Mouse (Mus musculus): ENCODE data around the gene Ehd2.

The Ehd2 gene

DNA sequence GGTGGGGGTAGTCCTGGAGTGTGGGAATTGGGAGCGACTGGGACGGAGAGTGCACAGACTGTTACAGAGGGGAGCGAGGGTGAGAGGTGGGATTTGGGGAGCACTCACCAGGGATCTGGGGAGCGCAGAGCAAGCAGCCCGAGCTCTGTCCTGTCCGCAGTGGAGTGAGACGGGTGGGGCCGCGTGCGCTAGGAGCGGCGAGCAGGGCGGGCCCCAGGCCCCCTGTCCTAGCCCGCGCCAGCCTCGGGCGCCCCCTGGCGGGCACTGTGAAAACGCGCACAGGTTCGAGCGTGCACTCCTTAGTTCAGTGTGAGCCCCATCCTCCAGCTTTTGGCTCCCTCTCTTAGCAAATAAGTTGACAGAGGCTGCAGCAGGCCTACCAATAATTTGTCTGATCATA, at the start of gene Ehd2:
Gene Ehd2 (minus strand): TSS at position 256 of the 400 bp plus-strand sequence.
- peak; percentile 86 for DNase-seq (ENCODE audit: low spot score)

DNA sequence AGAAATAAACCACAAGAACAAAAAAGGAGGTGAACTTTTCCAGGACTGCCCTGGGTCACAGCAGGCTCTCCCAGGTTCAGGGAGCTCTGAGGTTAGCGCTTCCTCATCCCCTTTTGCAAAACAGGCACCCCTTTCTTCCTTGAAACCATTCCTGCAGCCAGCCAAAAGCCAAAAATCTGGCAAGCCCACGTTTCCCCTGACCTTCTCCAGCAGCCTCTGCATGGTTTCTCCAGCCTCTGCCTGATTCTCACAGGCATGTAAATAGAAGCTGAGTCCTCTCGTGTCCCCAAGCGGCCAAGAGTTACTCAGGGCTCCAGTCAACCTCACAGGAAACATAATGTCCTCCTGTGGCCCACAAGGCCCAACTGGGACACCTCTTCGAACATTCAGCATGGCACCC, 48.0 kb upstream of the Ehd2 start:
- DNase-seq (ENCODE audit: low spot score), result no peak

DNA sequence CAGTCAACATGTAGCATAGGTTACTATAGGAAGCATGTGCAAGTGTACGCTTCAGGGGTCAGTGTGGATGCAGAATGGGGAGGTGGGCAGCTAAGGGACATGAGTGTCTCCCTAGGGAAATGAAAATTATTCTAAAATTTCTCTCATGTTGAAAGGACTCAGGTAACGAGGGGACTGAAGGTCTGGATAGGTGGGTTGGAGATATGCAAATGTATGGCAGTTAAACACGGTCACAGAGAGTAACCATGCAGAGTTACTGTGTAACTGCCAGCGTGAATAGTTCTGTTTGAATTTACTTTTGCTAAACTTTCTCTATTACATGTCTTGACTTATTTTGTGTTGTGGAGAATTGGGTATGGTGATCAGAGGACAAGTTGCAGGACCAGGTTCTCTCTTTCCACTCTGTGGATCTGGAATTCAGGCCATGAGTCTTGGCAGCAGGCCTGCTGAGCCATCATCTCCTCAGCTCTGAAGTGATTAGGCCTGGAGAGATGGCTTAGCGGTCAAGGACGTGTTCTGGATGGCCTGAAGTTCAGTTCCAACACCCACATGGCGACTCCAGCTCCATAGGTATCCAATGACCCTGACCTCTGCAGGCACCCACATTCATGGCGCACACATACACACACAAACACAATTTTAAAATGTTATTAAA, 47.3 kb upstream of the Ehd2 start:
- no peak for DNase-seq (ENCODE audit: low spot score)

DNA sequence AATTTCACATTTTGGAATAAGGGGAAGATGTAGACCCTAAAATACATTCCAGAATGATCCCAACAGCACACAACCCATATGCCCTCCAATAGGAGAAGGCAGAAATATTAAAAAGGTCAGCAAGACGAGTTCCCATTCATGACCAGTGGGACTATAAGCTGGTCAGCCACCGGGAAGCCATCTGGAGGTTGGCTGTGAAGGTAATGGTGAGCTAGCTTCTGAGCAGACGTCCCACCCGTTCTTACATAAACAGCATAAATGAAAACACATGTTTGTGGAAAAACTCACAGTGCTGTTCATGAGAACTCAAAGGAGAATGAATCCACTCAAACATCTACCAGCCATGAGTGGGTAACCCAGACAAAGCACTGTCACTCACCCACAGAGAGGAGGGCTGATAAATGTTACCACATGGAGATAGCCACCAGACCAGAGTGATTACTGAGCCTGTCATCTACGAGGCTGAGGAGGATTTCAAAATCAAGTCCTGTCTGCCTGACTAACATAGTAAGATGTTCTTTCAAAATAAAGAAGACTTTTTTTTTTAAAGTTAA, 46.4 kb upstream of the Ehd2 start:
- DNase-seq (ENCODE audit: low spot score), result no peak

DNA sequence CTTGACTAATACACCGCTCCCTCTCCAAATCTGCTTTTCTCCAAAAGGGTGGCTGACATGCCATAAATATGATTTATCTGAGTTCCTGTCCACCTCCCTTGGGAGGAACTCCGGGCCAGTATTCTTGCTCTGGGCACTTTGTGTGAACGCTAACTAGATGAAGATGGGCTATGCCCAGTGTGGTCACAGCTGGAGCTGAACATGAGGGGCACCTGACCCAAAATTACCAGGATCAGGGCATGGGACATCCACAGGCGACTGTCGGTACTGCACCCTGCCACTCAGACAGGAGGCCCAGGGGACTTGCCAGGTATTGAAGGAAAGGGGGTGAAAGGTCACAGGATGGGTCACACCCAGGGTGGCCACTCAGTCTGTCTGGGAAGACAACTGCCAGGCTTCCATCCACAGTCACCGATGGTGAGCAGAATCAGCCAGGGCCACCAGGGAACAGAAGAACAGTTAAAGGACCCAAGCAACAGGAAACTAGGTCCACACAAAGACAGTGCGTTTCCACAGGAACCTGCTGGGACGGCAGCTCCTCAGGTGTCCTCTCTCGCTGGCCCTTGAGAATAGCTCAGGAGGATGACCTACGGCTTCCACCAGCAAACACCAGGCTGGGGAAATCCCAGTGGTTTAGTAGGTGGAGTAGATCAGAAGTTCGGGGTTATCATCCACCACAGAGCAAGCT, 45.4 kb upstream of the Ehd2 start:
- DNase-seq (ENCODE audit: low spot score), result peak; percentile 52

DNA sequence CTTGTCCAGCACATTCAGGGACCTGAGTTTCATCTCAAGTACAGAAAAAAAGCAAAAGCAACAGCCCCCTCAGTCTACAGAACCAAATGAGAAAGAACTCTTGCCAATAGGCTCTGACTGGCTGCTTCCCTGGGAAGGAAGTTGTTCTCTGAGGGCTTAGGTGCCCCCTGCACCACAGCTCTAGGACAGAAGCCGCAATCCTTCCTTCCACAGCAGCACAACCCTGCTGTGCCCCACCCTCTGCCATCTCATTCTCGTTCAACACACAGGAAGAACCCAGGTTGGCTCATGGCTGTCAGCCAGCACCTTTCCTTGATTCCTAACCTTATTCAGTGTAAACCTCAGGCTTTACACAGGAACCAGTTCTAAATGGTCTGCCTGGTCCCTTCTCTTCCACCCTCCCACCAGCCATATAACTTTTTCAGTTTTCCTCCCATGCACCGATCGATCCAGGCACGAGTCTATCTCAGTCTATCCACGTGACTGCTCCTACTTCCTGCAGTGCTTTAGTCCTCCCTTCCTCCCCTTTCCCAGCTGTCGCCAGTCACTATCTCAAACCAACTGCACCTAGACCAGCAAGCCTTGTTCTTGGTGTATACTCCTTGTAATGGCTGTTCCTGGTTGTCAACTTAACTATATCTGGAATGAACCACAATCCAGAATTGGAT, 44.2 kb upstream of the Ehd2 start:
- no peak for DNase-seq (ENCODE audit: low spot score)

DNA sequence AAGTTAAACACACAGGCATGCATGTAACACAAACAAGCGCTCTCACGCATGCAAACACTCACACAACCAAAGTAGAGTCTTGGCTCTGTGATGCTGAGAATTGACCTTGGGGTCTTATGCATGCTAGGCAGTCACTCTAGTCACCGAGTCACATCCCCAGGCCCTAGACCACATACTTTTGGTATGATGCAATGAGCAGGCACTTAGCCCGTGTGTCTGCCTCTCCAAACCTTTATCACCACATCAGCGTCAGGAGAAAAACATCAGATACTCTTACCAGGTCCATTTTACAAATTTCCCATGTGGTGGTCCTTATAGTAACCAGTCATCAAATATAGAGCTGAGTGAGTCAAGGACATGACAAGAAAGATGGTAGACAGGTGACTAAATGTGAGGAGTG, 43.3 kb upstream of the Ehd2 start:
- DNase-seq (ENCODE audit: low spot score), result no peak

DNA sequence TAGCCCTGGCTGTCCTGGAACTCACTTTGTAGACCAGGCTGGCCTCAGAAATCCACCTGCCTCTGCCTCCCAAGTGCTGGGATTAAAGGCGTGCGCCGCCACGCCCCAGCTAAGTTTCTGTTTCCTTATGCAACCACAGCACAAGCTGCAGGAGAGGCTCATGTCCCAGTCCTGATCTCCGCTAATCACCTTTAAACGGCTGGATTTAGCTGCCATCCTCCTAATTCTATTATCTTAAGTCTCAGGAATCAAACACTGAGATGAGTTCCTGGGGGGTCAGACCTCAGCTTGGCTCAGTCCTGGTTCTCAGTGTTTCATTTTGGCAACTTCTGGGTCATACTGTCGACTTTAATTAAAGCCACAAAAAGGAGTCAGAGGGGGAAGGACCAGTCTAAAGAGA, 42.3 kb upstream of the Ehd2 start:
- peak; percentile 25 for DNase-seq (ENCODE audit: low spot score)

DNA sequence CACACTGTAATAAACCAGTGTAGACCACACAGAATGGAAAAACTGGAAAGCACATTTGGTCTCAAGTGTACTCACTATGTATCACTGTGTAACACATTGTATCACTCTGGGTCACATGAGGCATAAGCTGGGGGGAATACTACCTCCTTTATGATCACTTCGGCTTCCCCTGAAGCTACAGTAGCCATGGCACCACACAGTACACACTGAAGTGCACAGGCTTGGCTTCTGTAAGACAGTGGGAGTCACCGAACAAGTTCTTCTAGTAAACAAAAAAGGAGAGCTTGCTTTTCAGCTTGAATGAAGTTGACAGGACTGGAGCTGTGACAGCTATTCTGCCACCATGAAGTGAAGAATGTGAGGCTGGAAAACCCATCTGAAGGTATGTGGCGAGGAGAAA, 37.7 kb upstream of the Ehd2 start:
- DNase-seq (ENCODE audit: low spot score), result no peak

DNA sequence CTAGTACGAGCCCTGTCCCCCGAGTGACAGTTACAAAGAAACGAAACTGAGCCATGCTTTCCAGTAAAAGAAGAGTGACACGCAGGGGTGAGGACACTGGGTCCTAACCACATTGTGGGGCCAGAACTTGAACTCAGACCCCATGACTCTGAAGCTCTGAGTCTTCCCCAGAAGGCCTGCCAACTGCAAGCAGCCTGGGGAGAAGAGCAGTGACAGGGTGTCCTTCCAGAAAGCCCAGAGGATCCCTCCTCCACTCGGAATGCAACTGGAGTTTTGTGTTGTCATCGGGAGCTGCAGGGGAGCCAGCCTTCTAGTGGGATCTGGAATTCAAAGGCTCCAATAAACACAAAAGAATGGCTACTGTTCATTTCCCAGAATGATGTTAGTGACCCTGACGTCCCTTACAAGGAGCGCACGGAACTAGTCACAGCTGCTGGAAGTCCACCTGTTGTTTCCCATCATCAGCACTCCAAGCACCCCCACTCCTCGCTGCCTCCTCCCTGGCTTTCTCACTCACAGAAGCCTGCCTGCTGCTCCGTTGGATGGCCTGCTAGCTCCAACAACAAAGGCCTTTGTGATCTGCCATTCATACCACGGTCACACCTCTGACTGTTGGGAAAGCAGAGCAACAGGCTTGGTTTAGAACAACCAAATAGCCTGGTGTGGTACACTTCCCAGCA, 37.0 kb upstream of the Ehd2 start:
- DNase-seq (ENCODE audit: low spot score), result peak; percentile 49

DNA sequence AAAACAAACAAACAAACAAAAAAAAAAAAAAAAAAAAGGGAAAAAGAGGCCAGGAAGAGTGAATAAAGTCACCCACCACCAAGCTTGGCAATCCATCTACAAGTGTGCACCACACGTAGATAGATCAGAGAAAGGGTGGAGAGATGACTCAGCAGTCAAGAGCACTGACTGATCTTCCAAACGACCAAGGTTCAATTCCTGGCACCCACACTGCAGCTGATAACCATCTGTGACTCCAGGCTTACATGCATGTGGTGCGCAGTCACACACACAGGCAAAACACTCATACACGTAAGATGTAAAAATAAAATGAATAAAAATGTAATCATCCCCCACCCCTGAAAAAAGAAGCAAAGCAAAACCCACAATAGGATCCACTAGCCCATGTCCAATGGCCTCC, 35.7 kb upstream of the Ehd2 start:
- DNase-seq (ENCODE audit: low spot score), result no peak

DNA sequence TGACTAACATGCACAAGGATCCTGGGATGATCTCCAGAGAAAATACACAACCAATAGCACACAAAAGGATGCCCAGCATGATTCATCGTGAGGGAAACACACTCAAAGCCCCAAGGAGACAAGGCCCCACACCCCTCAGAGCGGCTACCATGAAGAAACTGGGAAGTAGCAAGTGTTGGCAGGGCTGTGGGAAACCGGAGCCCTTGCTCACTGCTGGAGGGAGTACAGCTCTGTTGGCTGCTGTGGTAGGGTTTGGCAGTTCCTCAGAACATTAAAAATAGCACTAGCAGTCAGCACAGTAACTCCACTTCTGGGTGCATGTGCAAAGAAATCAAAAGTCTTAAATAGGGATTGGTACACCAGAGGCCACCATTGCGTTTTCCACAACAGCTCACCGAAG, 34.8 kb upstream of the Ehd2 start:
- DNase-seq (ENCODE audit: low spot score), result no peak

DNA sequence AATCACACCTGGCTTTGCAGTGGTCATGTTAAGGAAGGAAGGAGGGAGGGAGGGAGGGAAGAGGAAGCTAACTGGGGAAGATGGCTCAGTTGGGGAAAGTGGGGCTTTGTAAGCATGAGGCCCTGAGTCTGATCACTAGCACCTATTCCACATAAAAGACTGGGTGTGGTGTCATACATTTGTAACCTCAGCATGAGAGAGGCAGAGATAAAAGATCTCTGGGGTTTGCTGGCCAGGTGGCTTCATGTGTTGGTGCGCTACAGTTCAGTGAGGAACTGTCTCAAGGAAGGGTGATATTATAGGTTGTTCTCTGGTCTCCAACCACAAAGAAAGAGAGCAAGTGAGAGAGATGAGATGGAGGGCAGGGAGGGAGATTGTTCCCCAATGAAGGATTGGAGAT, 34.3 kb upstream of the Ehd2 start:
- DNase-seq (ENCODE audit: low spot score), result no peak

DNA sequence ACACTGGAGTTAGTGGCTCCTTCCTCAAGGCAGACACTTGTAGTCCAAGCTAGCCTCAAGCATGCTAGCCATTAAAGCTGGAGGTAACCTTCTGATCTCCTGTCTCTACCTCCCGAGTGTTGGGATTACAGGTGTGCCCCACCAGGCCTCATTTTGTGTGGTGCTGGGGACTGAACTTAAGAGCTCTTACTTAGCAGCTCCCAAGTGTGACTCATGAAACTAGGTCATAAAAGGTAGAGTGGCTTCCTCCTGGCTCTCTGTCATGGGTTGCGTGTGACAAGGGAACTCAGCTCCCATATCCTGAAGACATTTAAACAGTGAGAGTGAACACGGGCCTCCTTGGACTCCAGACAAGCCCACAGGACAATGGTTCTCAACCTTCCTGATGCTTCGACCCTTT, 26.4 kb upstream of the Ehd2 start:
- no peak for DNase-seq (ENCODE audit: low spot score)

DNA sequence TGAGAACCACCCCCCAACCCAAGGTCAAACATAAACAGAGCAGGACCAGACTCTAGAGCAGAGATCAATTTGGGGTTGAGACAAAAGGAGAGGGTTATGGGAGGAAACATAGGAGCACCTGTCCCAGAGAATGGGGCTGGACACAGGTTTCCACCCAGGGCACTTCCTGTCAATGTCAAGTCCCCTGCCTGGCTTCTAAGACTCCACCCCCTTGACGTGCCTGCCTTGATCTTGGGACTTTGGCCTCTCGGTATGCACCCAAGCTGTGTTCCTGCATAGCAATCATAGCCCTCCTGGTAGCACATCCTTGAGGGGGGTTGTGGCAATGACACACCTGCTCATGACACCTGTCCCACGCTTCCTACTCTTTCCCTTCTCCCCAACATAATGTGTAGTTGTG, 25.8 kb upstream of the Ehd2 start:
- DNase-seq (ENCODE audit: low spot score), result no peak

DNA sequence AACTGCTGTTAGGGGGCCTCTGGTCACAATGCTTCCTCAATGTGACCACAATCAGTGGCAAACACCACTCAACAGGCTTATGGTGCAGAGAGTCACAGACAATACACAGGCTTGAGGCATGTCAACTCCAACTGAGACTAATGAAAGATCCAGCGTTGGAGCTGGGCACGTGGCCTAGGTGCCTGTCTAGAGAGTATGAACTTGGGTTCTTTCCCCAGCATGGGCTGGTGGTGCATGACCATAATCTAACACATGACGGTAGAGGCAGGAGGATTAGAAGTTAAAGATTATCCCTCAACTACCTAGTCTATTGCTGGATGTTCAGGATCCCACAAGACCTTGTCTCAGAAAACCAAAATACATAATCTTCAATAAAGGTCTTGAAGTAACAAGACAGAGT, 24.4 kb upstream of the Ehd2 start:
- DNase-seq (ENCODE audit: low spot score), result no peak

DNA sequence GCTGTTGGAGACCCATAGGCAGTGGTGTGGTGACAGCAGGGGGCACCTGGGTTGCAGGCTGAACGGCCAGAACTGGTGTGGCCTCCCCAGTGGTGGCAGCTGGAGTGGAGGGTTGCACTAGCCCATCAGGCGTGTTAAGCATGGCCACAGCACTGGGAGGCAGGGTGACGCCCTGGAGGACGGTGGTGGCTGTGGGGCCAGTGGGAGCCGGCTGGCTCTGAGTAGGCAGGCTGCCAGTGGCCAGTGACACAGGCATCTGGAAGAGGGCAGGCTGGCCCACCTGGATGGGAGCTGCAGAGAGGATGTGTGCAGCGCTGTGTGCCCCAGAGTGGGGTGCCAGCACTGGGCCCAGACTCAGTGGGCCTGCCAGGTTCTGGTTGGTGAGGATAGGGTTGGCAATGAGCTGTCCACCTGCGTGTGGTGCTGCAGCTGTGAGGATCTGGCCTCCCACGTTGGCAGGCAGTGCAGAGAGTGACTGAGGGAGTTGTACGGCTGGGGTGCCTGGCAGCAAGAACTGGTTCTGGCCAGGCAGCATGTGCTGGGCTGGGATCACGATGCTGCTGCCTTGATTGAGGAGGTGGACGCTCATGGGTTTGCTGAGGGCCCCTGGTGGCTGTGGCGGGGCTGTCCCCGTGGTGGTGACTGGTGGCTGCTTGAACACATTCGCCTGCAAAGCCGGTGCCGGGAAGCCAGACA, 20.4 kb upstream of the Ehd2 start:
- DNase-seq (ENCODE audit: low spot score), result no peak

DNA sequence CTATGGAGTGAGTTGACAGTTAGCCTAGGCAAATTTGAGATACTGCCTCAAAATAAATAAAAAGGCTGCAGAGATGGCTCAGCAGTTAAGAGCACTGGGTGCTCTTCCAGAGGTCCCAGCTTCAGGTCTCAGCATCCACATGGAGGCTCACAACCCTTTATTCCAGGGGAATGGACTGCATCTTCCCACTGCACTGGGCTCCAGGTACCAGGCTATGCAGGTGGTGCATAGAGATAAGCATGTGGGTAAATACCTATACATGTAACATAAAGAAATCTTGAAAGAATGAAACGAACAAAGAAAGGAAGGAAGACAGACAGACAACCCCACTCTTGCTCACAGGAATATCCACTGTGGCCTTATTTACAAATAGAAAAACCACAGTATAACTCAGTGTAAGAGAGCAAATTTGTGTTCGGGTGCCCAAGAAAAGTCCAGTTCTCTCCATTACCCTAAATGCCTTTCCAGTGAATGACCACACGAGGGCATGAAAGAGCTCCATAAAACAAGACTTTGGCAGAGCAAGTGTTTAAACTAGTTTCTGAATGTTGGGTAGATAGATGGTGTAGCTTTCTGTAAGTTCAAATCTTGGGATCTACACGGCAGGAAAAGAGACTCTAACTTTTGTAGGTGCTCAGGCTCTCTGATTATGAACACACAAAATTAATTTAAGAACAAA, 15.5 kb upstream of the Ehd2 start:
- DNase-seq (ENCODE audit: low spot score), result peak; percentile 69

DNA sequence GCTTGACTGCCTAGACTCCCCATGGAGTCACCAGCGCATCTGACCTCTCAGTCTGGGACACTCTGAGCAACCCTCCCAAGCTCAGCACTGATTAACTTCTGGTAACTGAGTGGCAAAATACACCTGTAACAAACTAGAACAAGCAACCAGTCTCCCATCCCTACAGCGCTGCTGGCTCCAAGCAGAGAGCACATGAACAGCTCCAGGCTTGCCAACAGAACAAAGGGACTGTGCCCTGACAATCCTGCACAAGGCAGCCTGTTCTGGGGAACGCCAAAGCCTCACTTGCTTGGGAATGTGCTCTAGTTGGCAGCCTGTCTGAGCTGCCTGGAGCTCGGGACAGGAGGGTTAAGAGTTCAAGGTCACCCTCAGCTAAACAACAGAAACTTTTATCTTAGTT, 14.2 kb upstream of the Ehd2 start:
- no peak for DNase-seq (ENCODE audit: low spot score)

DNA sequence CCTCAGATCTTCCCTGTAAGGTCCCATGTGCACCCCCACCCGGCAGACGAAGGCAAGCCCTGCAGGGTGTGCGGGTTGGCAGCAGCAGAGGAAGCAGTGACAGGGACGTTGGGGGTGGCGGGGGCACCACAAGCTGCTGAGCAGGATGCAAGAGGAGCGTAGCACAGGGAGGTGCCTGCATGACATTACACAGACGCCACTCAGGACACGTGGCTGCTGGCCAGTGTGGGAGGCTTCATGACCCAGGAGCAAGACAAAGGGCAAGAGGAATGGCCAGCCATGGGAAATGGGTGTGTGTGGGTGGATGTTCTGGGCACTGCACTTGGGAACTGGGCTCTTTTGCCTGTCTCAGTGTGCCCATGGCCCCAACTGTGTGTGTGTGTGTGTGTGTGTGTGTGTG, 12.9 kb upstream of the Ehd2 start:
- DNase-seq (ENCODE audit: low spot score), result no peak

DNA sequence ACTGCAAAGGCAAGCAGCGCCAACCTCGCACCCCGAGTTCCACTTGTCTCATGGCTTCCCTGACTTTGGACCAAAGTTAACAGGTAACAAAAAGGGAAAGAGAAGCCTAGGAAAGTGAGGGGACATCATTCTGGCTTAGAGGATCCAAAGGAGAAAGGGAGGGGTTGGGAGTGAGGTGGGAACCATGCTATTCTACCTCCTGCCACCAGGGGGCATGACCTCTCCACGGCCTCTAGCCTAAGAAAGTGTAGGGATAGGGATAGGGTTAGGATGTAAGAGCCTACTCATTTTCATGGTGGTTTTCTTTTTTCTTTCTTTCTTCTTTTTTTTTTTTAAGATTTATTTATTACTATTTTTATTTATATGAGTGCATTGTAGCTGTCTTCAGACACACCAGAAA, 8.5 kb upstream of the Ehd2 start:
- peak; percentile 75 for DNase-seq (ENCODE audit: low spot score)

DNA sequence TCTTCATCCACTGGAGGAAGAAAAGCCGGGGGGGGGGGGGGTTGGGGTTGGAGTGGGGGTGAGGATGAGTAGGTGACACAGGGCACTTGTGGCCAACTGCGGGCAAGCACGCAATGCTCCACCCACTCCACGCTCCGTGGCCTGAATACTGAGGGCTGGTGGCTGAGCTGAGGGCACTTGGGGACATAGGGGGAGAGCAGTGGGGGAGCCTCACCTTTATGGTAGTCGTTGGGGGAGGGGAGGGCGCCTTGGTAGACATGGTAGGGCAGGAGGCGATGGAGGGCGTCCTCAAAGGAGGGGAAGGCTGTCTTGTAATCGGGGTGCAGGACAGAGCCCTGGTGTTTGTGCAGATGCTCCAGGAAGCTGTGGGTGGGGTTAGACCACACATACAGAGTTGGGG, 8.1 kb upstream of the Ehd2 start:
- DNase-seq (ENCODE audit: low spot score), result no peak

Data from retina, embryonic 14.5 days (tissue).